16 mouse cellular contexts compared by ENCODE assay signal in genomic region chr1:187809546-187809945, GRCm38 (mm10).
"Had no signal": no experiment of that assay in that cellular context is flagged by ENCODE, and none has a peak within 500 bp of the region (broad histone marks: within the 10 kb centered on the region; RNA-seq: fewer than 3 reads in every experiment).

No protein-coding gene starts in this region.

- DNase-seq: left cerebral cortex, postnatal 4 days; lung, embryonic 14.5 days; lung, postnatal 10 days; lung, postnatal 4 days; midbrain, embryonic 14.5 days; right cerebral cortex, adult 18-20 months; right cerebral cortex, postnatal 25 days; thymus, adult 18-20 months; thymus, postnatal 14 days had no signal

- H3K27me3 ChIP-seq: limb, embryonic 13.5 days; liver, embryonic 15.5 days had no signal

- H3K4me2 ChIP-seq: limb, embryonic 13.5 days; liver, embryonic 11.5 days; liver, embryonic 15.5 days; lung, embryonic 14.5 days; neural tube, embryonic 15.5 days had no signal

- H3K27ac ChIP-seq: limb, embryonic 13.5 days; liver, embryonic 15.5 days; midbrain, embryonic 10.5 days; neural tube, embryonic 15.5 days had no signal

- H3K36me3 ChIP-seq: limb, embryonic 13.5 days; liver, embryonic 15.5 days; midbrain, embryonic 10.5 days; neural tube, embryonic 15.5 days had no signal

- ATAC-seq: intestine, embryonic 16.5 days had no signal

- H3K9ac ChIP-seq: limb, embryonic 13.5 days; liver, embryonic 15.5 days; lung, embryonic 14.5 days; neural tube, embryonic 15.5 days had no signal

- H3K4me1 ChIP-seq: liver, embryonic 15.5 days had no signal

- H3K9me3 ChIP-seq: limb, embryonic 13.5 days; liver, embryonic 15.5 days; midbrain, embryonic 10.5 days; neural tube, embryonic 15.5 days had no signal

- H3K4me3 ChIP-seq: limb, embryonic 13.5 days; liver, embryonic 15.5 days; midbrain, embryonic 10.5 days; myocyte; neural tube, embryonic 15.5 days had no signal
